Mouse (Mus musculus) embryonic fibroblast, embryonic 13.5 days (primary cell): ENCODE results near the gene Gm5741.

Experiments
- CTCF ChIP-seq: IDR thresholded peaks from 2 replicates; pipeline ENCODE4 v1.5.1; 2011; ENCODE audit warnings: mild to moderate bottlenecking, control low read depth, low read length, moderate library complexity, borderline replicate concordance; ENCODE audit not compliant: insufficient read depth
- POLR2A ChIP-seq: IDR thresholded peaks from 2 replicates; pipeline ENCODE4 v1.6.1; 2011; ENCODE audit warnings: low read depth, mild to moderate bottlenecking, control low read depth, low read length, moderate library complexity

GRCm38 (mm10) chr8:85084633-85085032, 16.9 kb upstream of the Gm5741 start:
- TF ChIP-seq POLR2A: no peak
- no peak for TF ChIP-seq CTCF
